Mouse (Mus musculus) frontal cortex, adult 2 months (tissue): ENCODE measurements at regions not wholly inside any gene's neighbourhood (a gene's known extent, or its start where the extent isn't known, plus 50 kb on each side); places are given as distances from the start of the nearest gene placed in this dataset.

Experiments used
- DNase-seq, 2 experiments: peaks; one replicate each; pipeline ENCODE4 v3.0.0; 2022; ENCODE audit warnings: low spot score in 1 of 2; ENCODE audit errors: extremely low spot score in 1 of 2

GRCm38 (mm10) chr5:64401737-64402136, 245.6 kb downstream of the Tbc1d1 start:
- DNase-seq = no peak

- no peak for DNase-seq
Measured at GRCm38 (mm10) chr5:64403077-64403981, 247.2 kb downstream of the Tbc1d1 start.

- no peak for DNase-seq
Measured at GRCm38 (mm10) chr5:64403982-64404345, 247.9 kb downstream of the Tbc1d1 start.

- no peak for DNase-seq
Measured at GRCm38 (mm10) chr5:64404512-64404911, 248.4 kb downstream of the Tbc1d1 start.

GRCm38 (mm10) chr5:64408938-64409337, 252.8 kb downstream of the Tbc1d1 start:
- no peak for DNase-seq

GRCm38 (mm10) chr5:64410621-64411020, 254.5 kb downstream of the Tbc1d1 start:
- DNase-seq = peak in 1 of 2 experiments; percentile 11

GRCm38 (mm10) chr5:64414519-64414918, 258.4 kb downstream of the Tbc1d1 start:
- DNase-seq = no peak

- no peak for DNase-seq
Measured at GRCm38 (mm10) chr5:64419395-64419794, 263.3 kb downstream of the Tbc1d1 start.

GRCm38 (mm10) chr5:64422787-64423587, 266.9 kb downstream of the Tbc1d1 start:
- no peak for DNase-seq

GRCm38 (mm10) chr5:64428822-64429221, 272.7 kb downstream of the Tbc1d1 start:
- DNase-seq = no peak

- DNase-seq = no peak
Measured at GRCm38 (mm10) chr5:64430501-64430900, 274.4 kb downstream of the Tbc1d1 start.

GRCm38 (mm10) chr5:64431624-64432023, 275.5 kb downstream of the Tbc1d1 start:
- no peak for DNase-seq

- DNase-seq = no peak
Measured at GRCm38 (mm10) chr5:64433786-64434185, 277.7 kb downstream of the Tbc1d1 start.

- DNase-seq = no peak
Measured at GRCm38 (mm10) chr5:64435491-64435890, 279.4 kb downstream of the Tbc1d1 start.

GRCm38 (mm10) chr5:64435958-64436357, 279.9 kb downstream of the Tbc1d1 start:
- no peak for DNase-seq

GRCm38 (mm10) chr5:64437720-64438119, 281.6 kb downstream of the Tbc1d1 start:
- DNase-seq = no peak

GRCm38 (mm10) chr5:64438446-64439134, 282.5 kb downstream of the Tbc1d1 start:
- no peak for DNase-seq

- DNase-seq = no peak
Measured at GRCm38 (mm10) chr5:64447847-64448246, 291.7 kb downstream of the Tbc1d1 start.

- peak in 1 of 2 experiments; percentile 27 for DNase-seq
Measured at GRCm38 (mm10) chr5:64452668-64453334, 296.7 kb downstream of the Tbc1d1 start.

GRCm38 (mm10) chr5:64459807-64460206, 303.7 kb downstream of the Tbc1d1 start:
- DNase-seq = no peak
